ENCODE assay signal across 10 mouse cellular contexts in the genomic region with DNA sequence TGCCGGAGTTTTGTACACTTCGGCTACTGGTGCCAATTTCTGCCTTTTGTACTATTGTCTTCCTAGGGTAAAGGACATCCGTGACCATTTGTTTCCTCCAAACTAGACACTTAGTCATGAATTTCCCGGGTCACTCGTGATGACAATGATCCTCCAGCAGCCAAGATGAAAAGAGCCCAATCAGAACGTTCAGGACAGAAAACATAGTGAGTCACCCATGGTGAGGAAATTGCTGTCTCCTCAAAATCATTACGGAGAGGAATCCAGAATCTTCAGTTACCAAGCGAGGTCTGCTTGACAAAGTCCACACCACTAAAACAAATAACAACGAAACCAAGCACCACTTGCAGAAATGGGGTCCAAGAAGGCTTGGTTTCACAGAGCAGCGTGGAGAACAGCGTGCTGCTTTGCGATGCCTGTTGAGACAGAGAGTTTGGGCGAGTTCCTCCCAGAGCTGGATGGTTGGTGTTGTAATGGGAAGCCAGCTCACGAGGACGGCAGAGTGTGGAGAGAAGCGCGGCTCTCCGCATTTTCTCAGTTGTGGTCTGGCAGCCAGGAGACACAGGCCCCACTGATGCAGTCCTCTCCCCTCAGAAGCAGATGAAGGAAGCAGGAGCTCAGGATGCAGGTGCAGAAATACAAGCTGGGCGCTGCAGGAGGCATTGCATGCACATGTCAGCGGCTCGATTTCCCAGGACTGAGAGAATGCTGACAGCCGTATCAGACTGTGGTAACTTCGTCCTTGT.
DNase-seq lines count a peak whose midpoint lies in the region; ATAC-seq and TF ChIP-seq lines count a peak whose summit lies in the region.
"Had no signal": no experiment of that assay in that cellular context is flagged by ENCODE, and none has a peak within 500 bp of the region (broad histone marks: within the 10 kb centered on the region; RNA-seq: fewer than 3 reads in every experiment).

No protein-coding gene starts in this region.

- no peak overlapping the region for H3K4me2 ChIP-seq in intestine, embryonic 15.5 days (replicated peaks)
- H3K4me2 ChIP-seq: limb, embryonic 15.5 days had no signal

- WGBS in intestine, embryonic 15.5 days: 72% methylated on average over 23 of the region's 23 CpGs

- no peaks in the 10 kb centered on the region for H3K36me3 ChIP-seq in intestine, embryonic 15.5 days
- H3K36me3 ChIP-seq: limb, embryonic 15.5 days had no signal

- H3K9ac ChIP-seq in intestine, embryonic 15.5 days: no peak overlapping the region
- H3K9ac ChIP-seq: limb, embryonic 15.5 days had no signal

- intact Hi-C loops in heart, postnatal 36 days (cut with DNase I): no loop called here

- peak overlapping the region; percentile 50 for H3K4me3 ChIP-seq in bone marrow macrophage, adult 2 months (ENCODE audit: insufficient read depth, low read length)
- H3K4me3 ChIP-seq in intestine, embryonic 15.5 days (replicated peaks): no peak overlapping the region
- H3K4me3 ChIP-seq: limb, embryonic 15.5 days had no signal

- TF ChIP-seq CTCF in bone marrow macrophage, adult 2 months (IDR thresholded peaks at IDR 0.05; ENCODE audit: low read depth, low read length): no peak

- peak; percentile 9 to 21 for DNase-seq in kidney, postnatal 4 days
- DNase-seq in kidney, adult 11 months: no peak
- peak; percentile 24 to 35 for DNase-seq in heart, postnatal 36 days
- DNase-seq in c-Kit-positive CD71-positive TER-119-positive erythroid progenitor cells, embryonic 14.5 days (ENCODE audit: low spot score): no peak
- no peak for DNase-seq in right cerebral cortex, postnatal 36 days (ENCODE audit: low spot score in 2 of 2)

- no peak for TF ChIP-seq POLR2A in bone marrow macrophage, adult 2 months (IDR thresholded peaks at IDR 0.05; ENCODE audit: borderline replicate concordance, low read depth, low read length)

- H3K27me3 ChIP-seq in intestine, embryonic 15.5 days (replicated peaks): no peaks in the 10 kb centered on the region
- H3K27me3 ChIP-seq: limb, embryonic 15.5 days had no signal

- peak overlapping the region; percentile 95 for H3K27ac ChIP-seq in bone marrow macrophage, adult 2 months (ENCODE audit: insufficient read depth, low read depth, low read length)
- H3K27ac ChIP-seq in intestine, embryonic 15.5 days: no peak overlapping the region
- H3K27ac ChIP-seq: limb, embryonic 15.5 days had no signal

- ATAC-seq in neutrophil, adult 5-6 weeks (ENCODE audit: extremely low read depth, insufficient number of reproducible peaks, low FRiP score, poor library complexity, severe bottlenecking): peak; percentile 64
- ATAC-seq in intestine, embryonic 15.5 days: no peak
- ATAC-seq: intestine, postnatal 0 days had no signal

- no peaks in the 10 kb centered on the region for H3K9me3 ChIP-seq in intestine, embryonic 15.5 days
- H3K9me3 ChIP-seq: limb, embryonic 15.5 days had no signal

- peaks cover 25% of the 10 kb centered on the region for H3K4me1 ChIP-seq in bone marrow macrophage, adult 2 months (ENCODE audit: control insufficient read depth, insufficient read depth, low read length)
- no peaks in the 10 kb centered on the region for H3K4me1 ChIP-seq in intestine, embryonic 15.5 days (replicated peaks)
- H3K4me1 ChIP-seq: limb, embryonic 15.5 days had no signal

Comparison
In these comparisons a context has a peak if more than half of its experiments do, and no peak if none do; other contexts are left out.
1. DNase-seq: peak in kidney, postnatal 4 days (2 of 2) and heart, postnatal 36 days (2 of 2); none in kidney, adult 11 months (single experiment), c-Kit-positive CD71-positive TER-119-positive erythroid progenitor cells, embryonic 14.5 days (single experiment) and right cerebral cortex, postnatal 36 days (0 of 2).